Mouse (Mus musculus) cerebellum, adult 8-10 months (tissue): Measurements from ENCODE around the gene Stk32b.

ENCODE experiments used
- DNase-seq: peaks from one replicate; pipeline ENCODE4 v3.0.0; 2022

Gene Stk32b

GRCm38 (mm10) chr5:37506880-37507519, 210.0 kb downstream of the Stk32b start:
- no peak for DNase-seq

GRCm38 (mm10) chr5:37494984-37495476, 221.9 kb downstream of the Stk32b start:
- DNase-seq, result no peak

GRCm38 (mm10) chr5:37472025-37472608, 244.9 kb downstream of the Stk32b start:
- DNase-seq, result no peak

GRCm38 (mm10) chr5:37471584-37471983, 245.4 kb downstream of the Stk32b start:
- no peak for DNase-seq

GRCm38 (mm10) chr5:37469031-37469430, 247.9 kb downstream of the Stk32b start:
- DNase-seq, result no peak

- no peak for DNase-seq
These were observed 249.3 kb downstream of the Stk32b start for GRCm38 (mm10) chr5:37467646-37468045.

GRCm38 (mm10) chr5:37465461-37465860, 251.5 kb downstream of the Stk32b start:
- no peak for DNase-seq

GRCm38 (mm10) chr5:37458236-37458635, 258.7 kb downstream of the Stk32b start:
- DNase-seq, result no peak

- DNase-seq, result no peak
These were observed 259.1 kb downstream of the Stk32b start for GRCm38 (mm10) chr5:37457831-37458230.

- no peak for DNase-seq
These were observed 259.8 kb downstream of the Stk32b start for GRCm38 (mm10) chr5:37457191-37457590.

- DNase-seq, result no peak
These were observed 260.4 kb downstream of the Stk32b start for GRCm38 (mm10) chr5:37456590-37456989.

- DNase-seq, result no peak
These were observed 269.4 kb downstream of the Stk32b start for GRCm38 (mm10) chr5:37447546-37447945.

GRCm38 (mm10) chr5:37442767-37443166, 274.2 kb downstream of the Stk32b start:
- DNase-seq, result no peak

GRCm38 (mm10) chr5:37435417-37435816, 281.6 kb downstream of the Stk32b start:
- no peak for DNase-seq

GRCm38 (mm10) chr5:37427210-37427609, 289.8 kb downstream of the Stk32b start:
- DNase-seq, result no peak

- no peak for DNase-seq
These were observed 297.9 kb downstream of the Stk32b start for GRCm38 (mm10) chr5:37419028-37419427.
